Mouse (Mus musculus) heart, embryonic 15.5 days (tissue): ENCODE measurements around the gene Olfr640. TPM values are rescaled to one million over a fixed set of nuclear protein-coding genes. Genes with fewer than 3 reads are reported as not detected.

Experiments
- ATAC-seq: fragments of 200-750 bp; cut with Nextera tagmentation; replicated peaks from 2 replicates; pipeline ENCODE4 v1.8.0; 2017; ENCODE audit warnings: low read depth, moderate TSS enrichment; ENCODE audit not compliant: insufficient number of reproducible peaks, insufficient read depth, low FRiP score
- H3K27ac ChIP-seq: fragments of 300-500 bp; sonication (generic); 2 replicates; pipeline ENCODE4 v1.5.1; 2015; ENCODE audit warnings: mild to moderate bottlenecking, inconsistent platforms
- H3K27me3 ChIP-seq: fragments of 300-500 bp; sonication (generic); 2 replicates; pipeline ENCODE4 v1.6.1; 2015; ENCODE audit warnings: inconsistent platforms
- H3K36me3 ChIP-seq: fragments of 300-500 bp; sonication (generic); 2 replicates; pipeline ENCODE4 v1.6.1; 2015; ENCODE audit warnings: mild to moderate bottlenecking, inconsistent platforms
- H3K4me1 ChIP-seq: fragments of 300-500 bp; sonication (generic); replicated peaks from 2 replicates; pipeline ENCODE4 v1.6.1; 2015; ENCODE audit warnings: inconsistent platforms
- H3K4me2 ChIP-seq: fragments of 300-500 bp; sonication (generic); 2 replicates; pipeline ENCODE4 v1.6.1; 2015; ENCODE audit warnings: inconsistent platforms, mild to moderate bottlenecking, moderate library complexity
- H3K4me3 ChIP-seq: fragments of 300-500 bp; sonication (generic); 2 replicates; pipeline ENCODE4 v1.5.1; 2015; ENCODE audit warnings: mild to moderate bottlenecking, inconsistent platforms
- H3K9ac ChIP-seq: fragments of 300-500 bp; sonication (generic); 2 replicates; pipeline ENCODE4 v1.6.1; 2015; ENCODE audit warnings: mild to moderate bottlenecking, inconsistent platforms
- H3K9me3 ChIP-seq: fragments of 300-500 bp; sonication (generic); replicated peaks from 2 replicates; pipeline ENCODE4 v1.6.1; 2016; ENCODE audit warnings: inconsistent platforms
- WGBS: fragments of 180-500 bp; shearing (Covaris S2); methylation state at CpG from one replicate; pipeline ENCODE4 v1.1.7; 2015; ENCODE audit warnings: mixed read lengths; 5-methylcytosine and 5-hydroxymethylcytosine counted together
- polyA plus RNA-seq: library from polyadenylated mRNA; unstranded; fragments of >200 nt; fragmentation: Nextera tagmentation; extraction: Ambion mirVana; gene quantifications from 2 replicates; pipeline ENCODE4 v1.2.1, GENCODE M21; 2015

Gene Olfr640
- not detected in 2 replicates for polyA plus RNA-seq

DNA sequence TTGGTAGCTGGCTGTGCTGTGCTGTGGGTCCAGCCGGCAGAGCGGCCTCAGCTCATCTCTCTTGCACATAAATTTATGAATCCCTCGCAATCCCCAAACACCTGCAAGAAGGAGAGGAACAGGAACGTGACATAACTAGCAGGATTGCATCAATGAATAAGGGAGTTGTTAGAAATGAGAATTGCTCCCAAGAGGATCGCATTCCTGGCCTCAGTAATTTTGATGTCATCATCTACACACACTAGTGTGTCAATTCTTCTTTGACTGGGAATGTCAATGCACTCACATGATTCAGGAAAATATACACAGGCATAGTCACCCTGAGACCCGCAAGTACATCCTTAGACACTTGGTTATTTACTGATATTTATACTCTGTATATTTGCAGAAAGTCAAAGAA lies at the start of gene Olfr640:
TSS of gene Olfr640 (minus strand) at position 101 of the 400 bp plus-strand sequence.
- H3K27me3 ChIP-seq = no peaks in the 10 kb centered on the region
- H3K9ac ChIP-seq = no peak within 1 kb of the TSS
- H3K9me3 ChIP-seq = no peaks in the 10 kb centered on the region
- no peak for ATAC-seq
- H3K4me2 ChIP-seq = no peak within 1 kb of the TSS
- no peaks in the 10 kb centered on the region for H3K36me3 ChIP-seq
- H3K4me3 ChIP-seq = no peak within 1 kb of the TSS
- H3K27ac ChIP-seq = no peak within 1 kb of the TSS
- H3K4me1 ChIP-seq = no peaks in the 10 kb centered on the region
- WGBS = 72% methylated on average over 6 of the region's 6 CpGs

DNA sequence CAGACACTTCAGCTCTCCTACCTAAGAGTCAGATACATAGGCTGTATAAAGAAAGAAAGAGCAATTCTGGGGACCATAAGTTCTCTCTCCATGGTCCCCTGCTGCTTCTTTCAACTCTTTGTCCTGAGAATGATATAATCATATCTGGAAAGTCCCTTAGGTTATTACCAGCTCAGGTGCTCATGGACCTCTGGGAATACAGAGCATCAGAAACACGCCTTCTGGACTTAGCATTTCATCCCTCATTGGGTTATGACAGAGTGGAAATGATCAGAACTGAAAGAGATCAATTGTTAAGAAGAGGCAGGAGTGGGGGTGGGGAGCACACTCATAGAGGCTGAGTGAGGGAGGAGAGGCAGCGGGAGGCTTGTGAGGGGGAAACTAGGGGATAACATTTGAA lies 46.4 kb upstream of the Olfr640 start, which contains the start of gene Olfr644:
TSS of gene Olfr644 (minus strand) at position 101 of the 400 bp plus-strand sequence.
- Histone ChIP-seq H3K4me3 (no peak within 1 kb of the TSS), H3K4me1 (no peaks in the 10 kb centered on the region), H3K9me3 (no peaks in the 10 kb centered on the region), H3K36me3 (no peaks in the 10 kb centered on the region), H3K9ac (no peak within 1 kb of the TSS), H3K4me2 (no peak within 1 kb of the TSS), H3K27me3 (no peaks in the 10 kb centered on the region), H3K27ac (no peak within 1 kb of the TSS)
- WGBS = 56% methylated on average over 2 of the region's 2 CpGs
- no peak for ATAC-seq

DNA sequence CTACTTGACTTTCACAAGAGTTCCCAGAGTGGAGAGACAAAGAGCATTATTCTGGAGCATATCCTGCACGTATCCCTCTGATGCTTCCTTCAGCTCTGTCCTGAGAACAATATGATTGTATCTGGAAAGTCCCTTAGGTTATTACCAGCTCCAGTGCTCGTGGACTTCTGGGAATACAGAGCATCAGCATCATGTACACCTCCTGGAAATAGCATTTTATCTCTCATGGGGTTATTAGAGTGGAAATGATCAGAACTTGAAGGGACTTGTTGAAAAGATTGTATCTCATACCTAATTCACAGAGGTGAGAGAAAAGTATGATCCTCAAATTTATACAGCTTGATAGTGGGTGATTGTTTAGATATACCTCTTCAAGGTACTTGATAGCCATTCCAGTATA lies 36.0 kb upstream of the Olfr640 start, which contains the start of gene 4930516K23Rik:
TSS of gene 4930516K23Rik (minus strand) at position 101 of the 400 bp plus-strand sequence.
- Histone ChIP-seq H3K4me1 (no peaks in the 10 kb centered on the region), H3K4me2 (no peak within 1 kb of the TSS), H3K36me3 (no peaks in the 10 kb centered on the region), H3K9me3 (no peaks in the 10 kb centered on the region), H3K27ac (no peak within 1 kb of the TSS), H3K4me3 (no peak within 1 kb of the TSS), H3K27me3 (no peaks in the 10 kb centered on the region), H3K9ac (no peak within 1 kb of the TSS)
- 37% methylated on average over 2 of the region's 2 CpGs for WGBS
- no peak for ATAC-seq

DNA sequence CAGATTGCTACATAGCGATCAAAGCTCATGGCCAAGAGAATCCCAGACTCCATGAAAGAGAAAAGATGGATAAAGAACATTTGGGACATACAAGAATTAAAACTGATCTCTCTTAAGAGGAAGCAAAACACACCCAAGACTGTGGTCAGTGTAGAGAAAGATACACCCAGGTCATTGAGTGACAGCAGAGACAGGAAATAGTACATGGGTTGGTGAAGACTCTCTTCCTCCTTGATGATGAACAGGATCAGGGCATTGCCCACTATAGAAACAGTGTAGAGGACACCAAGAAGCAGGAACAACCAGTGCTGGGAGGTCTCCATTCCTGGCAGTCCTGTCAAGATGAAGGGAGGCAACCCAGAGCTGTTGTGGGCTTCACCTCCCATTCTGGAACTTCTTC lies 33.8 kb upstream of the Olfr640 start:
- Histone ChIP-seq H3K4me3 (no peak overlapping the region), H3K36me3 (no peaks in the 10 kb centered on the region), H3K4me1 (no peaks in the 10 kb centered on the region), H3K4me2 (no peak overlapping the region), H3K9me3 (no peaks in the 10 kb centered on the region), H3K27ac (no peak overlapping the region), H3K9ac (no peak overlapping the region), H3K27me3 (no peaks in the 10 kb centered on the region)
- ATAC-seq = no peak
- WGBS = 81% methylated on average over 1 of the region's 1 CpGs

DNA sequence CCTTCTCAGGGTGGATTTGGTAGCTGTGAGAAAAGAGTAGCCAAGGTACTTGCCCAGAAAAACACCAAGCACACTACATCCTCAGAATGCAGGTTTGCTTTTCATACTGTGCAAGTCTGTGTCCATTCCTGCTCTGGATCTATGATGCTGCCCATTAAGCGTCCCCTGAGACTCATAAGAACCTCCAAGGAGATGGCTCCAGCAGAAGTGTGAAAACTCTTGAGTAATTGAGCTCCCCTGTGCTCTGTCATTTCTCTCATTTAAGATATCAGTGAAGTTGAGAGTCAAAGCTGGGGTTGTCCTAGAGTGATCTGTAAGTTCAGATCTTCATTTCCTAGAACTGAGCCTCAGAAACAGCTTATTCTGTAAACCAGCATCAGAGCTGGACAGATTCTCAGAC lies 27.2 kb upstream of the Olfr640 start, which contains the start of gene Olfr642:
TSS of gene Olfr642 (minus strand) at position 101 of the 400 bp plus-strand sequence.
- Histone ChIP-seq H3K27ac (no peak within 1 kb of the TSS), H3K4me1 (no peaks in the 10 kb centered on the region), H3K9me3 (no peaks in the 10 kb centered on the region), H3K27me3 (no peaks in the 10 kb centered on the region), H3K36me3 (no peaks in the 10 kb centered on the region), H3K4me3 (no peak within 1 kb of the TSS), H3K9ac (no peak within 1 kb of the TSS), H3K4me2 (no peak within 1 kb of the TSS)
- ATAC-seq = no peak
- WGBS = 73% methylated on average over 1 of the region's 1 CpGs

DNA sequence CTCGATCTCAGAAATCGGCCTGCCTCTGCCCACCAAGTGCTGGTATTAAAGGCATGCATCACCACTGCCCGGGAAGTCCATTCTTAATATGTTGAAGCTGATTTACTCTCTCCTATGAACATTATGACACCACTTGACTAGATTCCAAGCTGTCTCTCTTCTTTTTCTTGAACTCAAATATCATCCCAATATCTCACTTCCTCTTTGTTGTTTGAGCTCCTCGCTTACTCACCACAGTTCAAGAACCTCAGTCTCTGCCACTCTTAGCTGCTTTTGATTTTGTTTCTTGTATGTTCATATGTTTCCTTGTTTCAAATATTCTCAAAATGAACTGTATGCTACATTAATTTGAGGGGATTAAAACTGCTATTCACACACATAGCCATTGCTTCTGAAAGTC lies 25.4 kb upstream of the Olfr640 start:
- no peaks in the 10 kb centered on the region for H3K9me3 ChIP-seq
- H3K4me3 ChIP-seq = no peak overlapping the region
- H3K36me3 ChIP-seq = no peaks in the 10 kb centered on the region
- no peaks in the 10 kb centered on the region for H3K4me1 ChIP-seq
- no peak overlapping the region for H3K4me2 ChIP-seq
- 82% methylated on average over 4 of the region's 4 CpGs for WGBS
- no peaks in the 10 kb centered on the region for H3K27me3 ChIP-seq
- no peak for ATAC-seq
- H3K9ac ChIP-seq = no peak overlapping the region
- H3K27ac ChIP-seq = no peak overlapping the region

DNA sequence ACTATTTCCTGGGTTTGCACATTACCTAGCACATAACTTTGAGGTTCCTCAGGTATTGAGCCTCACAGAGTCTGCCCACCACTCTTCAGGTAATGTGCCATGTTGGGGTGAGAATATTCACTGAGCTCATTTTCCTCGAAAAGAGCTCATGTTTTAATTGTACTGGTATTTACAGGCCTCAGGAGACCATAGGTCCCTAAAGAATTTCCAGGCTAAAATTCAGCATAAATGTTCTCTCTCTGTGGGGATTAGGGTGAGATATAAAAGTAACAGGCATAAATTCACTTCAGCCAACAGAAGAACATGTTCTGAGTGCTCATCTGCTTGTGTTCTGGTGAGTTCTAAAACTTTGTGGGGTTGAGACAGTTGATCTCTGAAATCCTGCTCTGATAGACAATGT lies 9.8 kb upstream of the Olfr640 start, which contains the start of gene Olfr641:
TSS of gene Olfr641 (plus strand) at position 301 of the 400 bp plus-strand sequence.
- H3K27me3 ChIP-seq = no peaks in the 10 kb centered on the region
- H3K9me3 ChIP-seq = no peaks in the 10 kb centered on the region
- WGBS = 63% methylated on average over 1 of the region's 1 CpGs
- no peaks in the 10 kb centered on the region for H3K4me1 ChIP-seq
- H3K4me2 ChIP-seq = no peak within 1 kb of the TSS
- no peaks in the 10 kb centered on the region for H3K36me3 ChIP-seq
- H3K27ac ChIP-seq = no peak within 1 kb of the TSS
- no peak within 1 kb of the TSS for H3K9ac ChIP-seq
- no peak for ATAC-seq
- H3K4me3 ChIP-seq = no peak within 1 kb of the TSS

DNA sequence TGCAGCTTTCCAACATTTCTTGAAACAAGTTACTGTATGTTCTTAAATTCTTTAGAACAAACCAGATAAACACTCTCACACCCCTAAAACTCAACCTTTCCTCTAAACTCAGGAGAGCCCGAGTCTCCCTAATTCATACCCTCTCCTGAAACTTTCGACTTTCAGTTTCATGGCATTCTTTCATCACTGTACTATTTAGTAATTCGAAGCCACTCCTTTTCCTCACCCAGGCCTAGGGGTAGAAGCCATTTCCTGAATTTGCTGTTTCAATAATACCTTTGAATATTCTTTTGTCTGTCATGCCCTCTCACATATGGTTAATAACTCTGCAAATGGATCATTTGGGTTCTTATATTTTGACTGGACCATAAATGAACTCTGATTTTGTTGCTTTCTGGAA lies 1.6 kb upstream of the Olfr640 start:
- Histone ChIP-seq H3K4me2 (no peak overlapping the region), H3K4me1 (no peaks in the 10 kb centered on the region), H3K27ac (no peak overlapping the region), H3K27me3 (no peaks in the 10 kb centered on the region), H3K9ac (no peak overlapping the region), H3K36me3 (no peaks in the 10 kb centered on the region), H3K9me3 (no peaks in the 10 kb centered on the region), H3K4me3 (no peak overlapping the region)
- 73% methylated on average over 3 of the region's 3 CpGs for WGBS
- ATAC-seq = no peak

DNA sequence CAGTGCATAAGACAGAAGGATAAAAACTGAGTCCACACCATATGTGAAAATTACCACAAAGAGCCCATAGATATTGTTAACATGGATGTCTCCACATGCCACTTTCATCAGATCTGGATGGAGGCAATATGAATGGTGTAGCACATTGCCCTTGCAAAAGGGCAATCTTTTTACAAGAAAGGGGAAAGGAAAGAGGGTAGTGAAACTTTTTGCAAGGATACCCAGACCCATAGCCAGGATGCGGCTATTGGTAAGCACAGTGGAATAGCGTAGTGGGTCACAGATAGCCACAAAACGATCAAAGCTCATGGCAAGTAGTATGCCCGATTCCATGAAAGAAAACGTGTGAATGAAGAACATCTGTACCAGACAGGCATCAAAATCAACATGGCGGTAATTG lies 3.7 kb downstream of the Olfr640 start:
- no peak overlapping the region for H3K9ac ChIP-seq

DNA sequence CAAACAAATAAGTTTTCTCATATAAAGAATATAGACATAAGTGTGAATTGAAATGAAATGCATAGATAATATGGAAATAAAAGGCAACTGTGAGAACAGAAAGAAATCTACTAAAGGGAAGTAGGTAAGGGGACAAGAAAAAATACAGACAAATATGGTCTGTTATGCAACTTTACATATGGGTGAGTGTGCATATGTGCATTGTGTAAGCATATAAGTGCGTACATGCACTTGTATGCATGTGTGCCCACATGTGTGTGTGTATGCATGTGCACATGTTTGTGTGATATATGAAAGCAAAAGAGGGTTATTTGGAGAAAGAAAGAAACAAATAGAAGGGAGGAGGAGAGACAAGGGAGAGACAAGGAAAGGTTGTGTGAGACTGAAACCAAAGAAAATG lies 6.4 kb downstream of the Olfr640 start:
- Histone ChIP-seq H3K4me3 (no peak overlapping the region), H3K27me3 (no peaks in the 10 kb centered on the region), H3K9ac (no peak overlapping the region), H3K36me3 (no peaks in the 10 kb centered on the region), H3K4me1 (no peaks in the 10 kb centered on the region), H3K9me3 (no peaks in the 10 kb centered on the region), H3K4me2 (no peak overlapping the region), H3K27ac (no peak overlapping the region)
- 71% methylated on average over 1 of the region's 1 CpGs for WGBS
- ATAC-seq = no peak

More for the DNA sequence above, 3.7 kb downstream of the Olfr640 start:
- H3K4me1 ChIP-seq = no peaks in the 10 kb centered on the region
- H3K27me3 ChIP-seq = no peaks in the 10 kb centered on the region
- no peak overlapping the region for H3K4me3 ChIP-seq
- no peak overlapping the region for H3K27ac ChIP-seq
- WGBS = 81% methylated on average over 6 of the region's 6 CpGs
- H3K36me3 ChIP-seq = no peaks in the 10 kb centered on the region
- H3K9me3 ChIP-seq = no peaks in the 10 kb centered on the region
- no peak overlapping the region for H3K4me2 ChIP-seq
- no peak for ATAC-seq

DNA sequence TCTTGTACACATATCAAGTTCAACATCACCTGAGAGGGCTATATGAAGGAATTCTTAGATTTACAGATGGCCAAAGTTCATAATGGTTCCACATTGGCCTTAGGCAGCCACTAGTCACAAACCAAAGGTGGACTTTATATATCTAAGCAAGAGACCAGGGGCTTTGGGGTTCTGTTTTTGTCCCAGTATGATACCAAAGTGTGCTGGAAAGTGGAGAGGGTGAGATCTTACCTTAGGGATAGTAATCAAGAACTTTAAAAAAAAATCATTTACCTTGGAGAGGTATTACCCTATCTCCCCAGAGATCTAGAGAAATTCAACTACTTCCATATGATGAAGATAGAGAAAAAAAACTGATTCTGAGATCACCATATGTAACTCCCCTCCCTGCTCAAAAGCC lies 8.2 kb downstream of the Olfr640 start, which contains the start of gene Olfr639:
TSS of gene Olfr639 (minus strand) at position 101 of the 400 bp plus-strand sequence.
- Histone ChIP-seq H3K9ac (no peak within 1 kb of the TSS), H3K27ac (no peak within 1 kb of the TSS), H3K27me3 (no peaks in the 10 kb centered on the region), H3K4me1 (no peaks in the 10 kb centered on the region), H3K4me3 (no peak within 1 kb of the TSS), H3K4me2 (no peak within 1 kb of the TSS), H3K36me3 (no peaks in the 10 kb centered on the region), H3K9me3 (no peaks in the 10 kb centered on the region)
- no peak for ATAC-seq

DNA sequence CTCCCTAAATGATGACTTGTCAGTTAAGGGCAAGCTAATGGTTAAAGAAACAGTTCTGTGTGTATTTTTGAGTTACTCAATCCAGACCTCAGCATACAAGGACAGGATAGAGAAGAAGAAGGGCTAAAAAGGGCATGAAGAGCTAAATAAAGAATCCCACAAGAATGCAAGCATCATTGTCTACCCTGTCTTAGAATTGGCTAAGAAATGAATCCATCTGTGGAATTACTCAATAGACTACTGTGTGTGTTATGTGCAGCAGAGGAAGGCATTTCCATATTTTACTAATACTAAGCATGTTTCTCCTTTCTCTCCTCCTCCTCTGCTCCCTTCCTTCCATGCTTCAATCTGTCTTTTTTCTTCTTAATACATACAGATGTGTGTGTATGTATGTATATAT lies 26.2 kb downstream of the Olfr640 start:
- Histone ChIP-seq H3K4me2 (no peak overlapping the region), H3K4me1 (no peaks in the 10 kb centered on the region), H3K4me3 (no peak overlapping the region), H3K27me3 (no peaks in the 10 kb centered on the region), H3K9ac (no peak overlapping the region), H3K36me3 (no peaks in the 10 kb centered on the region), H3K27ac (no peak overlapping the region), H3K9me3 (no peaks in the 10 kb centered on the region)
- ATAC-seq = no peak
